Mouse (Mus musculus): ENCODE results near the gene Pklr. TPM values are rescaled to one million over a fixed set of nuclear protein-coding genes. Genes with fewer than 3 reads are reported as not detected.
A peak's percentile ranks its signal among the peaks of the same experiment; 100 is the strongest.

Gene Pklr
- total and polyA plus RNA-seq, 3 experiments, result 22.9 to 80.3 (median 36.9) TPM

DNA sequence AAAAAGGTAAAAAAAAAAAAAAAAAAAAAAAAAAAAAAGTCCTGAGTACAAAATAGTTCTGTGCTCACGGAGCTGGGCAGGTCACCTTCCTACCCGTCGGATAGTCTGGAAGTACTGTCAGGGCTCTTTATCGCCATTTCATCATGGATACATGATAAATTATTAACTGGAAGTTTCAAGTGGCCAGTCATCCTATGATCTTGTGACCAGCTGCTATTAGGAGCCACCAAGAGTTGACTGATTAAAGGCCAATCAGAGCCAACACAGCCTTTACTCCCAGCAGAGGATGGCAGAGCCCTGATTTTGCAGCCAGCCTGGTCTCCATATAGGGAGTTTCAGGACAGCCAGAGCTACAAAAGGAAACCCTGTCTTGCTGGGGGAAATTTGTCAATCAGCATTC lies 22.9 kb upstream of the Pklr start:
- H3K27me3 ChIP-seq (ENCODE audit: insufficient read depth, low read length), result no peaks in the 10 kb centered on the region
- TF ChIP-seq CTCF (IDR thresholded peaks at IDR 0.05; ENCODE audit: low read depth, low read length) (no peak), POLR2AphosphoS5 (IDR thresholded peaks at IDR 0.05; ENCODE audit: insufficient replicate concordance, low read depth, low read length) (no peak), TAL1 (conservative IDR thresholded peaks at IDR 0.05; ENCODE audit: low read depth, low read length) (no peak), GATA2 (IDR thresholded peaks at IDR 0.05; ENCODE audit: borderline replicate concordance, low read depth, low read length) (no peak), GATA1 (IDR thresholded peaks at IDR 0.05; ENCODE audit: borderline replicate concordance, low read length) (no peak)
- no peak for ATAC-seq (ENCODE audit: extremely low read depth, insufficient number of reproducible peaks, low FRiP score, poor library complexity, severe bottlenecking)
- H3K4me1 ChIP-seq (ENCODE audit: insufficient read depth, low read depth, low read length), result peaks cover 27% of the 10 kb centered on the region
- no peaks in the 10 kb centered on the region for H3K36me3 ChIP-seq (replicated peaks)
- H3K9me3 ChIP-seq (replicated peaks), result no peaks in the 10 kb centered on the region
- DNase-seq (ENCODE audit: low spot score), result no peak
- H3K4me3 ChIP-seq (ENCODE audit: low read depth, low read length), result no peak overlapping the region

DNA sequence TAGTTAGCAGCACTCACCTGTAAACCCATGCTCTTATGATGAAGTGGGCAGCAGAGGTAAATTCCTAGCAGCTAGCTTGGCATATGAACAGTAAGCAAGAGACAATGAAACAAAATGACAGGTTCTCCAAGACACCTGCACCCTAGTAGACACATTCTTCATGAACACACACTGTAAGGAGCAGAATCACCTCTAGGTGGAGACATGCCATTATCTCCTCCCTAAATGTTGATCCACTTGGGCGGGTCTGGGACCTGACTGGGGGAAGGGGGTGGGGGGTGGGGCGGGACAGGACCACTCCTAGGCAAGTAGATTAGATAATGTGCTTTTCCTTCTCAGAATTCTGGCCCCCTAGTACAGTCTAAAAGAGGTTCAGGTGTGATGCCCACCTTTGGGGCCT lies 20.4 kb upstream of the Pklr start:
- ATAC-seq (ENCODE audit: extremely low read depth, insufficient number of reproducible peaks, low FRiP score, poor library complexity, severe bottlenecking), result no peak
- no peaks in the 10 kb centered on the region for H3K27me3 ChIP-seq (ENCODE audit: insufficient read depth, low read length)
- TF ChIP-seq GATA2 (IDR thresholded peaks at IDR 0.05; ENCODE audit: borderline replicate concordance, low read depth, low read length) (no peak), CTCF (IDR thresholded peaks at IDR 0.05; ENCODE audit: low read depth, low read length) (peak; percentile 22; the same call in 1 of the 2 replicates)
- no peak for DNase-seq (ENCODE audit: low spot score)
- H3K4me1 ChIP-seq (ENCODE audit: insufficient read depth, low read depth, low read length), result peaks cover 27% of the 10 kb centered on the region
- H3K4me3 ChIP-seq (ENCODE audit: low read depth, low read length), result no peak overlapping the region
- H3K9me3 ChIP-seq (replicated peaks), result no peaks in the 10 kb centered on the region
- H3K36me3 ChIP-seq (replicated peaks), result no peaks in the 10 kb centered on the region

DNA sequence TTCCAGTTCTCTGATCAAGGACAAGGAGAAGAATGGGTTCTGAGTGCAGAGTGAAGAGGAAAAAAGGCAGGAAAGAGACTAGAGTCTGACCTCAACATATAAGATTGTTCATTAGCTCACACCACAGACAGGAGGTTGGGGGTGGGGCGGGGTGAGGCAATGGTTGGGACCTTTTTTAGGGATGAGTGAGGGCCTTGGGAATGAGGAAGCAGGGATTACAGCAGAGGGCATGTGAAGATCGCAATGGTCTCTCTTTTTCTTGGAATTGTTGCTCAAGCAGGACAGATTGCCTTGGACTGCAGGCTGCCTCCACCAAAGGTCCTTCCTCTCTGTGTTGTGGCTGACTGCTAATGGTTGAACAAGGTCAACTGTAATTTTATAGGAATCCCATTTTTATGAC lies 12.6 kb upstream of the Pklr start:
- TF ChIP-seq TAL1 (conservative IDR thresholded peaks at IDR 0.05; ENCODE audit: low read depth, low read length) (no peak), POLR2AphosphoS5 (IDR thresholded peaks at IDR 0.05; ENCODE audit: insufficient replicate concordance, low read depth, low read length) (no peak), CTCF (IDR thresholded peaks at IDR 0.05; ENCODE audit: low read depth, low read length) (no peak), GATA1 (IDR thresholded peaks at IDR 0.05; ENCODE audit: borderline replicate concordance, low read length) (no peak), GATA2 (IDR thresholded peaks at IDR 0.05; ENCODE audit: borderline replicate concordance, low read depth, low read length) (no peak)
- Histone ChIP-seq H3K27me3 (ENCODE audit: insufficient read depth, low read length) (no peaks in the 10 kb centered on the region), H3K4me3 (ENCODE audit: low read depth, low read length) (no peak overlapping the region), H3K4me1 (ENCODE audit: insufficient read depth, low read depth, low read length) (peaks cover 37% of the 10 kb centered on the region), H3K9me3 (replicated peaks) (no peaks in the 10 kb centered on the region), H3K36me3 (replicated peaks) (no peaks in the 10 kb centered on the region)
- DNase-seq (ENCODE audit: low spot score) (no peak), ATAC-seq (ENCODE audit: extremely low read depth, insufficient number of reproducible peaks, low FRiP score, poor library complexity, severe bottlenecking) (no peak)

DNA sequence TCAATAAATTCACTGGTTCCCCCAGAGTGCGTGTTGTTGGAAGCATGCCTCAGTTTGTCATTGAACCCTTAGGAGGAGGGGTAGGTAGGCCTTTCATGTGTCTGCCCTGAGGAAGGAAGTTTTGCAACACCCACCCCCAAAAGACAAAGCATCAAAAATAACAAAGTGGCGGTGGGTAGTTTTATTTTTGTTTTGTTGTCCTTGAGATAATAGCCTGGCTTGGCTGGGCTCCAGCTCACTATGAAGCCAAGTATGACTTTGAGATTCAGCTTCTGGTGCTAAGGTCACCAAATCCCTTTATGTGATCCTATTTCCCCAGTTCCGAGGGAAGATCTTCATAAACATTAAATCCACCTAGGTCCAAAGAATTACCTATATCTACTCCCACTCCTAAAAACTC lies 11.7 kb upstream of the Pklr start:
- ATAC-seq (ENCODE audit: extremely low read depth, insufficient number of reproducible peaks, low FRiP score, poor library complexity, severe bottlenecking) (no peak), DNase-seq (ENCODE audit: low spot score) (no peak)
- peaks cover 46% of the 10 kb centered on the region for H3K4me1 ChIP-seq (ENCODE audit: insufficient read depth, low read depth, low read length)
- H3K36me3 ChIP-seq (replicated peaks), result no peaks in the 10 kb centered on the region
- no peak overlapping the region for H3K4me3 ChIP-seq (ENCODE audit: low read depth, low read length)
- no peak for TF ChIP-seq POLR2AphosphoS5 (IDR thresholded peaks at IDR 0.05; ENCODE audit: insufficient replicate concordance, low read depth, low read length)
- TF ChIP-seq TAL1 (conservative IDR thresholded peaks at IDR 0.05; ENCODE audit: low read depth, low read length), result no peak
- TF ChIP-seq CTCF (IDR thresholded peaks at IDR 0.05; ENCODE audit: low read depth, low read length), result no peak
- TF ChIP-seq GATA1 (IDR thresholded peaks at IDR 0.05; ENCODE audit: borderline replicate concordance, low read length), result no peak
- no peak for TF ChIP-seq GATA2 (IDR thresholded peaks at IDR 0.05; ENCODE audit: borderline replicate concordance, low read depth, low read length)
- H3K9me3 ChIP-seq (replicated peaks), result no peaks in the 10 kb centered on the region
- H3K27me3 ChIP-seq (ENCODE audit: insufficient read depth, low read length), result no peaks in the 10 kb centered on the region

DNA sequence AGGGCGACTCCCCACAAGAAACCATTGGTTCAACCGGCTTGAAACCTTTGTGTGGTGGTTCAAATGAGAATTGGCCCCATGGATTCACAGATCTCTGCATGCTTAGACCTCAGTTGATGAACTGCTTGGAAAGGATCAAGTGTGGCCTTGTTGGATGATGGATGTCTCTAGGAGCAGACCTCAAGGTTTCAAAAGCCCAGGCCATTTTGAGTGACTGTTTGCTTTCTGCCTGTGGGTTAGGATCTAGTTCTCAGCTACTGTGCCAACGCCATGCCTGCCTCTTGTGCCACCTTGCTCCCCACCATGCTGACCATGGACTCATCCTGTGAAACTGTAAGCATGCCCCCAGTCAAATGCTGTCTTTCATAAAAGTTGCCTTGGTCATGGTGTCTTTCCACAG lies 10.0 kb upstream of the Pklr start:
- no peak for DNase-seq (ENCODE audit: low spot score)
- no peaks in the 10 kb centered on the region for H3K27me3 ChIP-seq (ENCODE audit: insufficient read depth, low read length)
- H3K9me3 ChIP-seq (replicated peaks), result no peaks in the 10 kb centered on the region
- H3K4me1 ChIP-seq (ENCODE audit: insufficient read depth, low read depth, low read length), result peaks cover 58% of the 10 kb centered on the region
- no peak for ATAC-seq (ENCODE audit: extremely low read depth, insufficient number of reproducible peaks, low FRiP score, poor library complexity, severe bottlenecking)
- peaks cover 2% of the 10 kb centered on the region for H3K36me3 ChIP-seq (replicated peaks)
- TF ChIP-seq CTCF (IDR thresholded peaks at IDR 0.05; ENCODE audit: low read depth, low read length), result no peak
- no peak for TF ChIP-seq GATA1 (IDR thresholded peaks at IDR 0.05; ENCODE audit: borderline replicate concordance, low read length)
- TF ChIP-seq POLR2AphosphoS5 (IDR thresholded peaks at IDR 0.05; ENCODE audit: insufficient replicate concordance, low read depth, low read length), result no peak
- TF ChIP-seq GATA2 (IDR thresholded peaks at IDR 0.05; ENCODE audit: borderline replicate concordance, low read depth, low read length), result no peak
- no peak for TF ChIP-seq TAL1 (conservative IDR thresholded peaks at IDR 0.05; ENCODE audit: low read depth, low read length)
- H3K4me3 ChIP-seq (ENCODE audit: low read depth, low read length), result no peak overlapping the region

DNA sequence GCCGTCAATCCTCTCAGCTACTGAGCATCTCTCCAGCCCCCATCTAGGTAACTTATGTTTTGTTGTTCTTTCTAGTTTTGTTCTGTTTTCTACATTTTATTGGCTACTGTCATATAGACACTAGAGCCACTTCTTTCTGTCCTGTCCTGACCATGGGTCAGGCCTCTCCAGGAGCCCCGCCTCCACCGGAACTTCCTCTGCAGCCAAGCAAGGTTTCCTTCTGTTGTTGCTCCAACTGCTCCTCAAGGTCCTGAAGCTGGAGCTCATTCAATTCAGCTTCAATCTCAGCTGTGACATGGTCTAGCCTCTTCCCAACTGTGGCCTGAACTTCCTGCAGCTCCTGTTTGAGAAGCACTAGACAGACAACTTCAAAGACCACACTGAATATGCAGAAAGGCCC lies 6.0 kb upstream of the Pklr start:
- Histone ChIP-seq H3K27me3 (ENCODE audit: insufficient read depth, low read length) (no peaks in the 10 kb centered on the region), H3K4me1 (ENCODE audit: insufficient read depth, low read depth, low read length) (peaks cover 75% of the 10 kb centered on the region)
- no peak for DNase-seq (ENCODE audit: low spot score)

More for the DNA sequence above, 6.0 kb upstream of the Pklr start:
- H3K36me3 ChIP-seq (replicated peaks), result peaks cover 2% of the 10 kb centered on the region
- no peaks in the 10 kb centered on the region for H3K9me3 ChIP-seq (replicated peaks)
- no peak for ATAC-seq (ENCODE audit: extremely low read depth, insufficient number of reproducible peaks, low FRiP score, poor library complexity, severe bottlenecking)
- TF ChIP-seq CTCF (IDR thresholded peaks at IDR 0.05; ENCODE audit: low read depth, low read length), result no peak
- no peak for TF ChIP-seq GATA2 (IDR thresholded peaks at IDR 0.05; ENCODE audit: borderline replicate concordance, low read depth, low read length)
- no peak for TF ChIP-seq TAL1 (conservative IDR thresholded peaks at IDR 0.05; ENCODE audit: low read depth, low read length)
- TF ChIP-seq POLR2AphosphoS5 (IDR thresholded peaks at IDR 0.05; ENCODE audit: insufficient replicate concordance, low read depth, low read length), result no peak
- TF ChIP-seq GATA1 (IDR thresholded peaks at IDR 0.05; ENCODE audit: borderline replicate concordance, low read length), result no peak
- no peak overlapping the region for H3K4me3 ChIP-seq (ENCODE audit: low read depth, low read length)
